Mouse (Mus musculus): ENCODE measurements around the gene Grcc10. TPM values are rescaled to one million over a fixed set of nuclear protein-coding genes. Genes with fewer than 3 reads are reported as not detected.

Gene Grcc10
- polyA plus RNA-seq, 1 experiment: 143 TPM

DNA sequence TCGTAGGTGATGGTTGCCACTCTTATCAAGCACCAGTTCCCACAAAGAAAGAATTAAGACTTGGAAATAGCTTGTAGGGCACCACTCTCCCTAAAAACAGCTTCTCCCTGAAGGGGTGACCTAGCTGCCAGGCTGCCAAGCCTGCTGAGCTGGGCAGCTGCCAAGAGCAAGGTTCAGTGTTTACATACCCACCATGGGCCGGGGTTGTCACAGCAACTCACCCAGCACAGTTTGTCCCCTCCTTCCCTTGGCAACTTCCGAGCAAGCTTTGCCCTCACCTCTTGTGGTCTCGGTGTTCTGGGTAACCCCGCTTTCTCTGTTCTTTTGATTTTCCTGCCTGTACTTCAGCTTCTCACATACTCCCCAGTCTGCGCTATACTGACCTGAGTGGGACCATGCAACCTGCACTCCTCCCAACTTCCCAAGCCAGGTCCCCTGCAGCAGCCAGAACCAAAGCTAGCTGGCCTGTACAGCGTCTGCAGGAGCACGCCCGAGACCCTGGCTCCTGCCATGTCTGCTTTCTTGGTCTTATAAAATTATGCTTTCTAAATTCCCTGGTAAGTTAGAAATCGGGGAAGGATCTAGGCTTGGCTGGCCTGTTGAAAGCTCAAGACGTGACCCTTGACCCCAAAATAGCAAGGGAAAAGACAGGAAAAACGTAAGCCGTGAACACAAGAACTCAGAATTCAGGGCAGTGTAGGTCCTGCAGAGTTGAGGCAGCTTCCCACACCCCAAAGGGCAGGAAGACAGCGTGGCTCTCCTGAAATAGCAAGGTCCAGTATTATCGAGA lies 46.8 kb downstream of the Grcc10 start:
- Histone ChIP-seq H3K4me3 (ENCODE audit: low read depth, low read length) (no peak overlapping the region), H3K36me3 (ENCODE audit: control insufficient read depth, insufficient read depth, low read length) (peaks cover 11% of the 10 kb centered on the region), H3K27me3 (ENCODE audit: control insufficient read depth, insufficient read depth, low read length) (no peaks in the 10 kb centered on the region), H3K4me1 (ENCODE audit: control insufficient read depth, insufficient read depth, insufficient read length, low read length) (peaks cover 25% of the 10 kb centered on the region), H3K27ac (ENCODE audit: insufficient read depth, low read depth, low read length) (peak overlapping the region; percentile 92)
- TF ChIP-seq CTCF (IDR thresholded peaks at IDR 0.05; ENCODE audit: extremely low read depth, insufficient read length, insufficient replicate concordance, low read depth, low read length) (no peak), POLR2A (IDR thresholded peaks at IDR 0.05; ENCODE audit: low read depth, low read length) (no peak)
- WGBS: 26% methylated on average over 15 of the region's 15 CpGs

DNA sequence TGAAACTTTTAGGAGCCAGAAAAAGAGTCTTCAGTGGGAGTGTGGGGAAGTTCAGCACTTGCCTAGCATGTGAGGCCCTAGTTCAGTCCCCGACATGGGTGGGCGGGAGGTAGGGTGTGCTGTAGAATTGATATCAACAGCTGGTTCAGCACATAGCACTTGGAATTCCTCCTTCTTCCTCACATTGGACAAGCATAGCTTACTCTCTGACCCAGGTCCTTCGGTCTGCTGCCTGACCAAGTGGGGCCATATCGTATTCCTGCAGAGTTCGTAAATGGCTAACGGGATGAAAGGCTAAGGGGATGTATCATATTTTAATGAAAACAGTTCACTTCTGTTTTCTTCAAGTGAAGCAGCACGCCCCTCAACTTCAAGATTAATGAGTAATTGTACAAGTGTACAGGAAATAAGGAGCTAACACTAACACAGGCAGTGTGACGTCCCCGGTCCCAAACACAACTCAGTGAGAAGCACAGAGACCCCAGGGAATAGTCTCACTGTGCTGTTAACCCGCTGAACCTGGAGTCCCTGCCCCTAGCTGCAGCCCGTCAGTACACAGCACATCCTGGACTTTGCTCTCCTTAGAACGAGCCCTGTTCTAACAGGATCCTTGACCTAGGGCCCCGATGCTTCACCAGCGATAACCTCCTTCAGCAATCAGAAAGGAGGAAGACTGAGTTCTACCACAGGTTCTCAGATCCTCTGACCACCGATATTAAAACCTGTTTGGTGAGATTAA lies 47.8 kb downstream of the Grcc10 start:
- WGBS: 33% methylated on average over 15 of the region's 15 CpGs

DNA sequence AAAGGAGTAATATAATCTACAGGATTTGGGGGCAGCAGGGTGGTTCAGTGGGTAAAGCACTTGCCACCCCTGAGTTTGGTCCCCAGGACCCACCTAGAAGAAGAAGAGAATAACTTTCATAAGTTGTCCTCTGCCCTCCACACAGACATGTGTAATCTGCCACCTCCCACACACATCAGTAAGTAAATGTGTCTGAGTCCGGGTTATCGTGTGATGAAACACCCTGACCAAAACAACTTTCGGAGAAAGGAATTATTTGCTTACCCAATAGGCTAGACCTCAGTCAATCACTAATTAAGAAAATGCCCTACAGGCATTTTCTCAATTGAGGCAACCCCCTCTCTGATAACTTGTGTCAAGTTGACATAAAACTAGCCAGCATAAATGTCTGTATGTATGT lies 50.7 kb downstream of the Grcc10 start:
- Histone ChIP-seq H3K4me1 (ENCODE audit: control insufficient read depth, insufficient read depth, insufficient read length, low read length) (peaks cover 28% of the 10 kb centered on the region), H3K4me3 (ENCODE audit: low read depth, low read length) (no peak overlapping the region), H3K27me3 (ENCODE audit: control insufficient read depth, insufficient read depth, low read length) (no peaks in the 10 kb centered on the region), H3K36me3 (ENCODE audit: control insufficient read depth, insufficient read depth, low read length) (peaks cover 2% of the 10 kb centered on the region; the same call in 1 of the 2 replicates), H3K27ac (ENCODE audit: insufficient read depth, low read depth, low read length) (no peak overlapping the region)
- 85% methylated on average over 3 of the region's 3 CpGs for WGBS
- TF ChIP-seq CTCF (IDR thresholded peaks at IDR 0.05; ENCODE audit: extremely low read depth, insufficient read length, insufficient replicate concordance, low read depth, low read length): no peak
- no peak for TF ChIP-seq POLR2A (IDR thresholded peaks at IDR 0.05; ENCODE audit: low read depth, low read length)

More for the DNA sequence above, 47.8 kb downstream of the Grcc10 start:
- Histone ChIP-seq H3K27ac (ENCODE audit: insufficient read depth, low read depth, low read length) (peak overlapping the region; percentile 92), H3K36me3 (ENCODE audit: control insufficient read depth, insufficient read depth, low read length) (peaks cover 5% of the 10 kb centered on the region), H3K4me1 (ENCODE audit: control insufficient read depth, insufficient read depth, insufficient read length, low read length) (peaks cover 20% of the 10 kb centered on the region), H3K27me3 (ENCODE audit: control insufficient read depth, insufficient read depth, low read length) (no peaks in the 10 kb centered on the region), H3K4me3 (ENCODE audit: low read depth, low read length) (no peak overlapping the region)
- TF ChIP-seq POLR2A (IDR thresholded peaks at IDR 0.05; ENCODE audit: low read depth, low read length) (no peak), CTCF (IDR thresholded peaks at IDR 0.05; ENCODE audit: extremely low read depth, insufficient read length, insufficient replicate concordance, low read depth, low read length) (peak; percentile 12; the same call in 1 of the 2 replicates)

Other genes starting within 250 kb of the Grcc10 start
- gene C1rl, start 248.3 kb downstream of the Grcc10 start, polyA plus RNA-seq (2012; rRNA removed): 0.61 and 1.2 TPM in 2 replicates
- gene C1ra, start 229.0 kb downstream of the Grcc10 start, polyA plus RNA-seq (2012; rRNA removed): 9.1 and 9.2 TPM in 2 replicates
- 9.3 and 11.1 TPM in 2 replicates for gene C1s1, start 199.0 kb downstream of the Grcc10 start, polyA plus RNA-seq (2012; rRNA removed)
- not detected in 2 replicates for gene C1rb, start 171.1 kb downstream of the Grcc10 start, polyA plus RNA-seq (2012; rRNA removed)
- gene C1s2, start 105.3 kb downstream of the Grcc10 start, polyA plus RNA-seq (2012; rRNA removed): not detected in 2 replicates
- gene Lpcat3, start 78.3 kb downstream of the Grcc10 start, polyA plus RNA-seq (2012; rRNA removed): 127 and 323 TPM in 2 replicates
- gene Emg1, start 29.2 kb downstream of the Grcc10 start, polyA plus RNA-seq (2012; rRNA removed): 26.8 and 34.9 TPM in 2 replicates
- 87.7 and 122 TPM in 2 replicates for gene Phb2, start 29.0 kb downstream of the Grcc10 start, polyA plus RNA-seq (2012; rRNA removed)
- gene Ptpn6, start 2.7 kb downstream of the Grcc10 start, polyA plus RNA-seq (2012; rRNA removed): 23.0 and 41.0 TPM in 2 replicates
- gene Gm45234, start 14.6 kb upstream of the Grcc10 start, polyA plus RNA-seq (2012; rRNA removed): not detected in 2 replicates
- 42.8 and 92.6 TPM in 2 replicates for gene Atn1, start 15.2 kb upstream of the Grcc10 start, polyA plus RNA-seq (2012; rRNA removed)
- 1.3 and 1.7 TPM in 2 replicates for gene Eno2, start 28.3 kb upstream of the Grcc10 start, polyA plus RNA-seq (2012; rRNA removed)
- gene Lrrc23, start 38.4 kb upstream of the Grcc10 start, polyA plus RNA-seq (2012; rRNA removed): 0.14 and 0.41 TPM in 2 replicates
- gene Spsb2, start 67.3 kb upstream of the Grcc10 start, polyA plus RNA-seq (2012; rRNA removed): 16.6 and 38.8 TPM in 2 replicates
- 420 and 801 TPM in 2 replicates for gene Tpi1, start 72.9 kb upstream of the Grcc10 start, polyA plus RNA-seq (2012; rRNA removed)
- gene Usp5, start 88.1 kb upstream of the Grcc10 start, polyA plus RNA-seq (2012; rRNA removed): 26.7 and 53.0 TPM in 2 replicates
- 32.2 and 52.9 TPM in 2 replicates for gene Cdca3, start 88.2 kb upstream of the Grcc10 start, polyA plus RNA-seq (2012; rRNA removed)
- gene Gnb3, start 98.9 kb upstream of the Grcc10 start, polyA plus RNA-seq (2012; rRNA removed): 0.05 and 0.19 TPM in 2 replicates
- 8.1 and 8.7 TPM in 2 replicates for gene P3h3, start 116.4 kb upstream of the Grcc10 start, polyA plus RNA-seq (2012; rRNA removed)
- 1.2 and 1.7 TPM in 2 replicates for gene Gpr162, start 122.6 kb upstream of the Grcc10 start, polyA plus RNA-seq (2012; rRNA removed)
- gene Cd4, start 146.8 kb upstream of the Grcc10 start, polyA plus RNA-seq (2012; rRNA removed): 3.7 and 5.8 TPM in 2 replicates
- 4.5 and 7.0 TPM in 2 replicates for gene Lag3, start 170.3 kb upstream of the Grcc10 start, polyA plus RNA-seq (2012; rRNA removed)
- 683 and 1,784 TPM in 2 replicates for gene Ptms, start 178.7 kb upstream of the Grcc10 start, polyA plus RNA-seq (2012; rRNA removed)
- gene Mlf2, start 190.0 kb upstream of the Grcc10 start, polyA plus RNA-seq (2012; rRNA removed): 212 and 412 TPM in 2 replicates
- gene Cops7a, start 224.2 kb upstream of the Grcc10 start, polyA plus RNA-seq (2012; rRNA removed): 82.6 and 131 TPM in 2 replicates